Mouse (Mus musculus): ENCODE results near the gene Mrtfa. TPM values are rescaled to one million over a fixed set of nuclear protein-coding genes. Genes with fewer than 3 reads are reported as not detected.

The Mrtfa gene
- polyA plus RNA-seq, 1 experiment from 2014 or later, result 23.8 TPM

DNA sequence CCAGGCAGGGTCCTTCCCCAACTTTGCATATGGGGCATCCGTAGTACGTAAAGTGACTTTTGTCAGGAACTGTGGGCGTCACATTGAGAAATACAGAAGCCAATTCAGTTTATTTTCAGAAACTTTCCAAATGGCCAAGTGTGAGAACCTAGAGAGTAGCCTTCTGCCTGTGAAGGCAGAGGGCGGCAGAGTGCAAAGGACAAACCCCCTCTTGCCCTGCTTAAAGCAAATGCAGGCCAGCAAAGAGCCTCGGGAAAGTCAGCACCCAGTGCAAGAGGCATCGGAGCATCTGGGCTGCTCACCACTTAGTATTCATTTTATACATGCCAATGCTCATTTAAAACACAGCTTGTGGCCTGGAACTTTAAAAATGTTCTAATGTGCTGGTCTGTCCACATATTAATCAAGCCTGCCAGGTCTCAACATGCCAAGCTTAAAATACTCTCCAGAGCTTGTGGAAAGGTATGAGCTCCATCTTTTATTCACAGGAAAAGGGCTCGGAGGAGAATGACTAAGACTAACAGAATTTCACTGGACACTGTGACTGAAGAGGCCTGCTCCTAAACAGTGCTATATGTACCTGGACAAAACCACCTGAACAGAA, 31.9 kb downstream of the Mrtfa start:
- no peak overlapping the region for H3K4me3 ChIP-seq (ENCODE audit: low read depth, low read length)

DNA sequence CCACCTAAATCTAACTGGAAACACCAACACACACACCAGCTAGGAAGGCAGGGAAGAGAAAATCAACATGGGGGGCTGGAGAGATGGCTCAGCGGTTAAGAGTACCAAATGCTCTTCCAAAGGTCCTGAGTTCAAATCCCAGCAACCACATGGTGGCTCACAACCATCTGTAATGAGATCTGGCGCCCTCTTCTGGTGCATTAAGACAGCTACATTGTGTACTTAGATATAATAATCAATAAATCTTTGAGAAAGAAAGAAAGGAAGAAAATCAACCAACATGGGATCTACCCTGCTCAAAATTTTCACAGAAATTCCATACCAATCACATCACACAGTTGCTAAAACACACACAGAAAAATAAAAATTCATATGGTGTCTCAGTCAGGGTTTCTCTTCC, 34.1 kb downstream of the Mrtfa start:
- Histone ChIP-seq H3K4me2 (ENCODE audit: low read depth) (no peak overlapping the region), H3K27me3 (ENCODE audit: control insufficient read depth, insufficient read depth, low read length) (no peaks in the 10 kb centered on the region), H3K9me3 (ENCODE audit: control insufficient read depth, low read length) (no peaks in the 10 kb centered on the region), H3K4me1 (ENCODE audit: control insufficient read depth, insufficient read depth, low read length) (no peaks in the 10 kb centered on the region), H3K4me3 (ENCODE audit: low read depth, low read length) (no peak overlapping the region), H3K9ac (ENCODE audit: low read length) (no peak overlapping the region), H3K36me3 (ENCODE audit: control insufficient read depth, insufficient read depth, low read length) (no peaks in the 10 kb centered on the region), H3K27ac (ENCODE audit: low read depth, low read length) (no peak overlapping the region)
- DNase-seq (ENCODE audit: low spot score) (no peak), ATAC-seq (ENCODE audit: insufficient read depth, low FRiP score, low TSS enrichment) (no peak)
- 85% methylated on average over 2 of the region's 2 CpGs for WGBS

More for the DNA sequence above, 31.9 kb downstream of the Mrtfa start:
- no peaks in the 10 kb centered on the region for H3K4me1 ChIP-seq (ENCODE audit: control insufficient read depth, insufficient read depth, low read length)
- ATAC-seq (ENCODE audit: insufficient read depth, low FRiP score, low TSS enrichment) (no peak), DNase-seq (ENCODE audit: low spot score) (no peak)
- H3K4me2 ChIP-seq (ENCODE audit: low read depth), result no peak overlapping the region
- no peak overlapping the region for H3K27ac ChIP-seq (ENCODE audit: low read depth, low read length)
- no peak overlapping the region for H3K9ac ChIP-seq (ENCODE audit: low read length)
- H3K27me3 ChIP-seq (ENCODE audit: control insufficient read depth, insufficient read depth, low read length), result no peaks in the 10 kb centered on the region
- H3K9me3 ChIP-seq (ENCODE audit: control insufficient read depth, low read length), result no peaks in the 10 kb centered on the region
- no peaks in the 10 kb centered on the region for H3K36me3 ChIP-seq (ENCODE audit: control insufficient read depth, insufficient read depth, low read length)
- 77% methylated on average over 7 of the region's 7 CpGs for WGBS

DNA sequence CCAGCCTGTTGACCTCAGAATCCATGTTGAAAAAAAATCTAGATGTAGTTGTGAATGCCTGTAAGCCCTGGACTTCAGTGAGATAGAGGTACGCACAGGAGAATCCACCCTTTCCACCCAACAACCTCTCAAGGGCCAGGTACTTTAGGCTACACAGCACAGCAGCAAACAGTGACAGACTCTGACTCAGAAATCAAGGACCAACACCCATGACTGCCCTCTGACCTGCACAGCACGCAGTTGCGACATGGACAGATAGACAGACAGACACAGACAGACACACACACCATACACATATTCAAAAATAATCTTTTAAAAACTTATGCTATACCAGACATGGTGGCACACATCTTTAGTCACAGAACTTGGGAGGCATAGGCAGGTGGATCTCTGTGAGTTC, 34.7 kb downstream of the Mrtfa start:
- H3K27ac ChIP-seq (ENCODE audit: low read depth, low read length), result no peak overlapping the region
- no peaks in the 10 kb centered on the region for H3K9me3 ChIP-seq (ENCODE audit: control insufficient read depth, low read length)
- DNase-seq (ENCODE audit: low spot score) (no peak), ATAC-seq (ENCODE audit: insufficient read depth, low FRiP score, low TSS enrichment) (no peak)
- H3K36me3 ChIP-seq (ENCODE audit: control insufficient read depth, insufficient read depth, low read length), result no peaks in the 10 kb centered on the region
- no peak overlapping the region for H3K9ac ChIP-seq (ENCODE audit: low read length)
- WGBS, result 98% methylated on average over 3 of the region's 3 CpGs
- no peak overlapping the region for H3K4me3 ChIP-seq (ENCODE audit: low read depth, low read length)
- H3K27me3 ChIP-seq (ENCODE audit: control insufficient read depth, insufficient read depth, low read length), result no peaks in the 10 kb centered on the region
- H3K4me1 ChIP-seq (ENCODE audit: control insufficient read depth, insufficient read depth, low read length), result no peaks in the 10 kb centered on the region
- H3K4me2 ChIP-seq (ENCODE audit: low read depth), result no peak overlapping the region

DNA sequence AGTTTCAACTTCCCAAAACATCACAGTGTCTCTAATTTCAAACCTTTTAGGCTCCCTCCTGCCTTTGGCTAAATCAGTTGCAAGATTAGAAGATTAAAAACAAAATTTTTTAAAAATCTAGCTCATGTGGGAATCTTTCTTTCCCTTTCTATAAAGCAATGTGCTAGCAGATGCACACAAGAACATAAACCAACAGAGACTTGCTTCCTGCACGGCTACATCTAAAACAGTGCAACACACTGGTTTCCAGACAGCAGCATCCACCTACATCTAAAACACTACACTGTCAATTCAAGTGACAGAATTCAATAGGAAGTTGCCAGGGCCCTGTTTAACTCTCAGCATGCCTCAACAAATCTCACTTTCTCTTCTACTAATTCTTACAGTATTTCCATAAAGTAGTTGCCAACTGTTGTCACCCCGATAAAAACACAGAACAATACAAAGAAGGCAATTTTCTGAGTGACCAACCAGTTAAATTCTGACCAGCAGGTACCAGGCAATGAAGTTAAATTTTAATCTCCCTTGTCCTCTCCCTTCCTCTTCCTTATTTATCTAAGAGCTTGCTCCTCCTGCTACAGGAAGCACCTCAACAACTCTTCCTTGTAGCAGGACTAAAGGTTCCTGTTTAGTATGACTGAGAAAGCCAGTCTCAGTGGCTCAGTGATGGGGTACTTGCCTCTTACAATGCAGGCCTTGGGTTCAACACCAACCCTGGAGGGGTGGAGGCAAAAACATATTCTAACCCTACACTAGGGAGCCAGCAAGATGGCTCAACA, 35.5 kb downstream of the Mrtfa start:
- ATAC-seq (ENCODE audit: insufficient read depth, low FRiP score, low TSS enrichment) (no peak), DNase-seq (ENCODE audit: low spot score) (no peak)
- H3K4me3 ChIP-seq (ENCODE audit: low read depth, low read length), result no peak overlapping the region
- no peak overlapping the region for H3K4me2 ChIP-seq (ENCODE audit: low read depth)
- H3K9ac ChIP-seq (ENCODE audit: low read length), result no peak overlapping the region
- WGBS, result 87% methylated on average over 2 of the region's 2 CpGs
- no peak overlapping the region for H3K27ac ChIP-seq (ENCODE audit: low read depth, low read length)
- H3K27me3 ChIP-seq (ENCODE audit: control insufficient read depth, insufficient read depth, low read length), result no peaks in the 10 kb centered on the region
- no peaks in the 10 kb centered on the region for H3K4me1 ChIP-seq (ENCODE audit: control insufficient read depth, insufficient read depth, low read length)
- H3K36me3 ChIP-seq (ENCODE audit: control insufficient read depth, insufficient read depth, low read length), result no peaks in the 10 kb centered on the region
- H3K9me3 ChIP-seq (ENCODE audit: control insufficient read depth, low read length), result no peaks in the 10 kb centered on the region

- Histone ChIP-seq H3K9me3 (ENCODE audit: control insufficient read depth, low read length) (no peaks in the 10 kb centered on the region), H3K4me1 (ENCODE audit: control insufficient read depth, insufficient read depth, low read length) (no peaks in the 10 kb centered on the region; the same call in 1 of the 2 replicates), H3K4me3 (ENCODE audit: low read depth, low read length) (no peak overlapping the region), H3K4me2 (ENCODE audit: low read depth) (no peak overlapping the region), H3K36me3 (ENCODE audit: control insufficient read depth, insufficient read depth, low read length) (no peaks in the 10 kb centered on the region), H3K27ac (ENCODE audit: low read depth, low read length) (no peak overlapping the region), H3K9ac (ENCODE audit: low read length) (no peak overlapping the region), H3K27me3 (ENCODE audit: control insufficient read depth, insufficient read depth, low read length) (no peaks in the 10 kb centered on the region)
- ATAC-seq (ENCODE audit: insufficient read depth, low FRiP score, low TSS enrichment), result no peak
- WGBS, result 86% methylated on average over 11 of the region's 11 CpGs
- DNase-seq (ENCODE audit: low spot score), result no peak
These were observed 48.5 kb downstream of the Mrtfa start for GRCm38 (mm10) chr15:81141956-81142576.

- 91% methylated on average over 5 of the region's 5 CpGs for WGBS
- Histone ChIP-seq H3K9me3 (ENCODE audit: control insufficient read depth, low read length) (no peaks in the 10 kb centered on the region), H3K4me1 (ENCODE audit: control insufficient read depth, insufficient read depth, low read length) (peaks cover 3% of the 10 kb centered on the region; the same call in 1 of the 2 replicates), H3K27me3 (ENCODE audit: control insufficient read depth, insufficient read depth, low read length) (no peaks in the 10 kb centered on the region), H3K36me3 (ENCODE audit: control insufficient read depth, insufficient read depth, low read length) (no peaks in the 10 kb centered on the region), H3K27ac (ENCODE audit: low read depth, low read length) (no peak overlapping the region), H3K9ac (ENCODE audit: low read length) (no peak overlapping the region), H3K4me2 (ENCODE audit: low read depth) (no peak overlapping the region), H3K4me3 (ENCODE audit: low read depth, low read length) (no peak overlapping the region)
- DNase-seq (ENCODE audit: low spot score) (no peak), ATAC-seq (ENCODE audit: insufficient read depth, low FRiP score, low TSS enrichment) (no peak)
These were observed 50.6 kb downstream of the Mrtfa start for GRCm38 (mm10) chr15:81140004-81140403.

DNA sequence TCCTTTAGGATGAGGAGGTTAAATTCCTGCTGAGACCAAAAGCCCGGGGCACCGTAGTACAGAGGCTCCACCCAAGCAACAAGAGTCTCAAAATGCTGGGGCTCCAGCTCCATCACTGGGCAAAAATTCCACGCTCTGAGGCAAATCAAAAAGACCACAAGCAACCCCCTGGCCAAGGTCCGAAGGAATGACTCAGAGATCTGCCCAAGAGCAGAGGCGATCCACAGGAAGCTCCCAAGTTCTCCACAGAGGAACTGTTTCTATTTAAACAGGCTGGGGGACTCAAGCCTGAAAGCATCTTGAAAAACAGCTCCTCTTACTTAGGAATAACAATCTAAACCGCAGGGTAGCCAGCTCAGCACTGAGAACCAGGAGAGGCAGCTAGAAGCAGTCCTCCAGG, 53.3 kb downstream of the Mrtfa start:
- ATAC-seq (ENCODE audit: insufficient read depth, low FRiP score, low TSS enrichment) (no peak), DNase-seq (ENCODE audit: low spot score) (no peak)
- H3K36me3 ChIP-seq (ENCODE audit: control insufficient read depth, insufficient read depth, low read length), result no peaks in the 10 kb centered on the region
- peaks cover 3% of the 10 kb centered on the region; the same call in 1 of the 2 replicates for H3K4me1 ChIP-seq (ENCODE audit: control insufficient read depth, insufficient read depth, low read length)
- H3K4me2 ChIP-seq (ENCODE audit: low read depth), result no peak overlapping the region
- 32% methylated on average over 6 of the region's 6 CpGs for WGBS
- no peaks in the 10 kb centered on the region for H3K9me3 ChIP-seq (ENCODE audit: control insufficient read depth, low read length)
- no peak overlapping the region for H3K4me3 ChIP-seq (ENCODE audit: low read depth, low read length)
- no peak overlapping the region for H3K27ac ChIP-seq (ENCODE audit: low read depth, low read length)
- H3K27me3 ChIP-seq (ENCODE audit: control insufficient read depth, insufficient read depth, low read length), result no peaks in the 10 kb centered on the region
- no peak overlapping the region for H3K9ac ChIP-seq (ENCODE audit: low read length)

GRCm38 (mm10) chr15:81133781-81134180, 56.8 kb downstream of the Mrtfa start:
- Histone ChIP-seq H3K4me2 (ENCODE audit: low read depth) (no peak overlapping the region), H3K4me1 (ENCODE audit: control insufficient read depth, insufficient read depth, low read length) (peaks cover 3% of the 10 kb centered on the region; the same call in 1 of the 2 replicates), H3K9ac (ENCODE audit: low read length) (no peak overlapping the region), H3K4me3 (ENCODE audit: low read depth, low read length) (no peak overlapping the region), H3K27ac (ENCODE audit: low read depth, low read length) (no peak overlapping the region), H3K27me3 (ENCODE audit: control insufficient read depth, insufficient read depth, low read length) (no peaks in the 10 kb centered on the region), H3K9me3 (ENCODE audit: control insufficient read depth, low read length) (no peaks in the 10 kb centered on the region), H3K36me3 (ENCODE audit: control insufficient read depth, insufficient read depth, low read length) (no peaks in the 10 kb centered on the region)
- 96% methylated on average over 2 of the region's 2 CpGs for WGBS
- DNase-seq (ENCODE audit: low spot score), result no peak
- no peak for ATAC-seq (ENCODE audit: insufficient read depth, low FRiP score, low TSS enrichment)

Data from neural tube, embryonic 11.5 days (tissue).